Mouse (Mus musculus) neural tube, embryonic 12.5 days (tissue): Measurements from ENCODE around the gene Tob2. TPM values are rescaled to one million over a fixed set of nuclear protein-coding genes. Genes with fewer than 3 reads are reported as not detected.

Experiments used
- ATAC-seq: fragments of 200-750 bp; cut with Nextera tagmentation; 2 replicates; pipeline ENCODE4 v1.8.0; 2017; ENCODE audit warnings: low read depth, mild to moderate bottlenecking, moderate TSS enrichment, moderate library complexity; ENCODE audit not compliant: low FRiP score
- H3K27ac ChIP-seq: fragments of 300-500 bp; sonication (generic); 2 replicates; pipeline ENCODE4 v1.5.1; 2016
- H3K27me3 ChIP-seq: fragments of 300-500 bp; sonication (generic); replicated peaks from 2 replicates; pipeline ENCODE4 v1.6.1; 2016; ENCODE audit warnings: mild to moderate bottlenecking
- H3K36me3 ChIP-seq: fragments of 300-500 bp; sonication (generic); 2 replicates; pipeline ENCODE4 v1.6.1; 2016; ENCODE audit warnings: mild to moderate bottlenecking
- H3K4me1 ChIP-seq: fragments of 300-500 bp; sonication (generic); 2 replicates; pipeline ENCODE4 v1.6.1; 2016
- H3K4me2 ChIP-seq: fragments of 300-500 bp; sonication (generic); replicated peaks from 2 replicates; pipeline ENCODE4 v1.6.1; 2016; ENCODE audit warnings: mild to moderate bottlenecking
- H3K4me3 ChIP-seq: fragments of 300-500 bp; sonication (generic); 2 replicates; pipeline ENCODE4 v1.5.1; 2016
- H3K9ac ChIP-seq: fragments of 300-500 bp; sonication (generic); 2 replicates; pipeline ENCODE4 v1.6.1; 2016; ENCODE audit warnings: mild to moderate bottlenecking
- H3K9me3 ChIP-seq: fragments of 300-500 bp; sonication (generic); 2 replicates; pipeline ENCODE4 v1.6.1; 2016; ENCODE audit warnings: mild to moderate bottlenecking
- WGBS: fragments of 180-500 bp; shearing (Covaris S2); methylation state at CpG from one replicate; pipeline ENCODE4 v1.1.7; 2016; 5-methylcytosine and 5-hydroxymethylcytosine counted together
- polyA plus RNA-seq: library from polyadenylated mRNA; unstranded; fragments of >200 nt; fragmentation: Nextera tagmentation; extraction: Ambion mirVana; gene quantifications from 2 replicates; pipeline ENCODE4 v1.2.1, GENCODE M21; 2016

Gene Tob2
- polyA plus RNA-seq, 1 experiment from 2014 or later, result 21.7 TPM

DNA sequence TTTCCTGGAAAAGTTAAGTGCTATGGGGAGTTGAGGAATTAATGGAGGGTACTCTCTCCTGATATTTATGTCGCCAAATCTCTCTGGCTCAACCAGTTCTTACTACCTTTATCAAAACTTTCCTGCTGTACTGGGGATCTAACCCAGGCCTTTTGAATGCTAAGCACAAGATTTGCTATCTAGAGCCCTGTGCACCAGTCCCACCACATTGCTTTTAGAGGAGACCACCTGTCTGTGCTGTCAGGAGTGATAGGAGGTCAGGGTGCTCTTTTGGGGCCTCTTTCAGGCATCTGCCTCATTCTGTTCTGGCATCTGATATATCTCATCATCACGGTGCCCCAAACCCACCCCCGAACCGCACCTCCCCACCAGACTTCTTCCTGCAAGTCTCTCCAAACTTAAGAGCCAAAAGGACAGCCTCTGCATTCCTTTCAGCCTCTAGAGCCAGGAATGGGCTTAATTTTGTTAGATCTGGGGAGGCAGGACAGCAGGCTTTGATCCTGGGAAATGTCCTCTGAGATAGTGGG, 55.1 kb downstream of the Tob2 start:
- 64% methylated on average over 4 of the region's 4 CpGs for WGBS
- Histone ChIP-seq H3K4me1 (peaks cover 23% of the 10 kb centered on the region), H3K9me3 (no peaks in the 10 kb centered on the region), H3K4me2 (peak overlapping the region; percentile 54; the same call in 1 of the 2 replicates), H3K36me3 (no peaks in the 10 kb centered on the region), H3K9ac (no peak overlapping the region), H3K27ac (no peak overlapping the region), H3K27me3 (no peaks in the 10 kb centered on the region), H3K4me3 (no peak overlapping the region)
- ATAC-seq, result no peak

DNA sequence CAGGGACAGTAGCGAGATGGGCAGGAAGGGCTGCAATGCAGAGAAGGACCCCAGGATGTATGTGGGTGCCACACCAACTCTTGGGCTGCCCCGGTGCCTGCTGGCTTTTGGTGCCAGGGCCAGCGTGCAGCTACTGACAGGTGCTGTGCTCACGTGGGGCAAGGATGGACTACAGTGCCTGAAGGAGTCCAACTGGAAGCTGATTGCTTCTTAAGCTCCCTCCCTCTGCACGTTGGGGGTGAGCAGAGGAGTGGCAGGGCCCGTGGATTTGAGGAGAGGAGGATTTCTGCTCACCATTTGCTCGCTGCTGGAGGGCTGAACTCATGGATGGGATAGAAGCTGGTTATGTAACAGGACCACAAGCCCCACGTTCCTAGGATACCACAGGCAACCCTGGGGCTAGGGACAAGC, 55.6 kb downstream of the Tob2 start:
- WGBS, result 14% methylated on average over 8 of the region's 8 CpGs
- Histone ChIP-seq H3K9ac (peak overlapping the region; percentile 38; the same call in 1 of the 2 replicates), H3K27me3 (no peaks in the 10 kb centered on the region), H3K4me2 (peak overlapping the region; percentile 54), H3K9me3 (no peaks in the 10 kb centered on the region), H3K4me1 (peaks cover 23% of the 10 kb centered on the region), H3K27ac (0 out of 2 replicates have a peak overlapping the region, but pooled peaks have one; percentile 15), H3K36me3 (no peaks in the 10 kb centered on the region), H3K4me3 (peak overlapping the region; percentile 14; the same call in 1 of the 2 replicates)
- ATAC-seq, result no peak

DNA sequence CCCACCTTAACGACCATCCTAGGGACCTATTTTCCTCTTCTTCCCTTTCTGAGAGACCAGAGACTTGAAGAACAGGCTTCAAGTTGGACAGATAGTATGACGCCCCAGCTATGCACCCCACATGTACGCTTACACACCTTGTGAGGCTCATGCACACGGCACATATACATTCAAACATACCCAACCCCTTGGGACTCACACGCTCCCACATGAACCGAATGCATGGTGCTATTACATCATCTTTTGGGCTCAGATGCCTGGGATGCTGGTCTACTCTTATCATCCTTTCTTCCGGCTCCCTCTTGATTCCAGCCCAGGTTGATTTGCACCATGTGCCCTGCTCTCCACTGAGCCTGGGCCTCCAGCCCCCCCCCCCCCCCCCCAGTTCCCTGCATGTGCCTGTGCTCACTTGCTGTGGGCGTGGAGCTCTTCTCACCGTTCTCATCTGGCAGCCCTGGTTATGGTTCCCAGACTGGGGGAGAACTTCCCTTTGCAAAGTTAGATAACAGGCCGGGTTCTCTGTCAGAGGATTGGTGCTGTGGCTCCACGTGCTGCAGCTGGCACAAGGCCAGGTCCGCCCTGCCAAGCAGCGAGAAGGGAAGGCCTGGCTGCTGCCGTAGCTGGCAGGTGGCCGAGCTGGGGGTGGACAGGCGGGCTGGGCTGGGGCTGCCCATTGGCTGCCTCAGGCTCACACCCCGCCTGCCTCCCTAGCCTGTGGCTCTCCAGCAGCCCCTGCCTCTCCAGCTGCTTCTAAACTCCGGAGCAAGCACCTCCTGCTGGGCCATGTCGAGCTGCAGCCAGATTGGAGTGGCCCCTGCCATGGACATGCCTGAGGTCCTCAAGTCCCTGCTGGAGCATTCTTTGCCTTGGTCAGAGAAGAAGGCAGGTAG, 56.4 kb downstream of the Tob2 start, which contains the start of gene Tef:
Tef (plus strand) TSS at position 421 of the 890 bp plus-strand sequence.
- Histone ChIP-seq H3K27ac (0 out of 2 replicates have a peak within 1 kb of the TSS, but pooled peaks have one; percentile 26), H3K9me3 (no peaks in the 10 kb centered on the region), H3K9ac (peak within 1 kb of the TSS; percentile 38; the same call in 1 of the 2 replicates), H3K4me1 (peaks cover 23% of the 10 kb centered on the region), H3K4me3 (peak within 1 kb of the TSS; percentile 14; the same call in 1 of the 2 replicates), H3K27me3 (no peaks in the 10 kb centered on the region), H3K4me2 (peak within 1 kb of the TSS; percentile 54), H3K36me3 (no peaks in the 10 kb centered on the region)
- 27% methylated on average over 19 of the region's 19 CpGs for WGBS
- peak; percentile 98 for ATAC-seq

DNA sequence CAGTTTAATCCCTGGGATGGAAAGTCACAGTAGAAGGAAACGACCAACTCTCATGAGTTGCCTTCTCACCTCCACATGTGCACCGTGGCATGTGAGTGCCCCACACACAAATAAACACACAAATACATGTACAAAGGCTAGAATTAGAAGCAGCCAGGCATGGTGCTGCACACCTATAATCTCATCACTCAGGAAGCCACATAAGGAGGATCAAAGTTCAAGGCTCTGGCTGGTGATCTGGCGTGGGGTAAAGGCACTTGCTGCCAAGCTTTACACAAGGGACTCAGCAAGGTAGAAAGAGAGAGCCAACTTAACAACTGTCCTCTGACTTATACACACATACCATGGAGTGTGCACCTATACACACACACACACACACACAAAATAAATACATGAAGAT, 58.2 kb downstream of the Tob2 start:
- no peak overlapping the region for H3K4me2 ChIP-seq
- whole genome bisulfite sequencing, result 84% methylated on average over 3 of the region's 3 CpGs
- H3K36me3 ChIP-seq, result peaks cover 8% of the 10 kb centered on the region
- no peak overlapping the region for H3K27ac ChIP-seq
- H3K4me3 ChIP-seq, result no peak overlapping the region
- peaks cover 19% of the 10 kb centered on the region for H3K4me1 ChIP-seq
- H3K27me3 ChIP-seq, result no peaks in the 10 kb centered on the region
- H3K9me3 ChIP-seq, result no peaks in the 10 kb centered on the region
- H3K9ac ChIP-seq, result no peak overlapping the region
- ATAC-seq, result no peak

DNA sequence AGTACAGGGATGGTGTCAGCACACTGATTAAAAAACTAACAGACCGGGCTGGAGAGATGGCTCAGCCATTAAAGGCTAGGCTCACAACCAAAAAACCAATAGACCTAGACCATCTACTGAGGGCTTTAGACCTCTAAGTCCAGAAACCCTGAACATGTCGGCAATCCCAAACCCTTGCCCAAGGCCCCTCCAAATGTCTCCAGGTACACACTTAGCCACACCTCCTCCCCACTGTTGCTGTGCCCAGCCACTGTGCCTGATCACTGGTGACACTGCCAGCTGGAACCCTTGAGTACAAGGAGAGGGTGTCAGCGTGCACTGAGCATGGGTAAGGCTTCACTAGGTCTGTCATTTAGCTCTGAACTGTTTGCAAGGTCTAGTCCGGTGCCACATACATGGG, 60.2 kb downstream of the Tob2 start:
- H3K9me3 ChIP-seq, result no peaks in the 10 kb centered on the region
- H3K4me3 ChIP-seq, result no peak overlapping the region
- H3K4me2 ChIP-seq, result no peak overlapping the region
- peaks cover 26% of the 10 kb centered on the region for H3K36me3 ChIP-seq
- H3K27me3 ChIP-seq, result no peaks in the 10 kb centered on the region
- no peak overlapping the region for H3K27ac ChIP-seq
- peaks cover 16% of the 10 kb centered on the region for H3K4me1 ChIP-seq
- H3K9ac ChIP-seq, result no peak overlapping the region
- ATAC-seq, result no peak
- WGBS, result 85% methylated on average over 4 of the region's 4 CpGs

Other genes starting within 250 kb of the Tob2 start
- gene L3mbtl2, start 194.9 kb downstream of the Tob2 start, polyA plus RNA-seq, result 27.8 and 28.5 TPM in 2 replicates
- 5.9 and 6.4 TPM in 2 replicates for gene Chadl, start 161.5 kb downstream of the Tob2 start, polyA plus RNA-seq
- gene Zc3h7b, start 113.7 kb downstream of the Tob2 start, polyA plus RNA-seq, result 40.3 and 48.3 TPM in 2 replicates
- gene Rangap1, start 113.3 kb downstream of the Tob2 start, polyA plus RNA-seq, result 134 and 140 TPM in 2 replicates
- 23.2 and 24.9 TPM in 2 replicates for gene Tef, start 56.4 kb downstream of the Tob2 start, polyA plus RNA-seq
- gene Phf5a, start 13.1 kb upstream of the Tob2 start, polyA plus RNA-seq, result 123 and 126 TPM in 2 replicates
- 213 TPM in 2 replicates for gene Aco2, start 13.5 kb upstream of the Tob2 start, polyA plus RNA-seq
- 61.8 and 73.1 TPM in 2 replicates for gene Polr3h, start 67.4 kb upstream of the Tob2 start, polyA plus RNA-seq
- 60.8 and 64.8 TPM in 2 replicates for gene Csdc2, start 78.0 kb upstream of the Tob2 start, polyA plus RNA-seq
- 40.1 and 42.0 TPM in 2 replicates for gene Pmm1, start 102.1 kb upstream of the Tob2 start, polyA plus RNA-seq
- not detected in 2 replicates for gene 1700029P11Rik, start 121.7 kb upstream of the Tob2 start, polyA plus RNA-seq
- gene Xrcc6, start 129.0 kb upstream of the Tob2 start, polyA plus RNA-seq, result 52.6 and 53.4 TPM in 2 replicates
- gene Desi1, start 175.1 kb upstream of the Tob2 start, polyA plus RNA-seq, result 42.9 and 48.5 TPM in 2 replicates
- 188 and 193 TPM in 2 replicates for gene Snu13, start 188.8 kb upstream of the Tob2 start, polyA plus RNA-seq
- 0.04 TPM in 1 of 2 replicates, not detected in the other for gene 4930407I10Rik, start 200.4 kb upstream of the Tob2 start, polyA plus RNA-seq
- gene Mei1, start 211.2 kb upstream of the Tob2 start, polyA plus RNA-seq, result 0.05 and 0.08 TPM in 2 replicates